Mouse (Mus musculus) MN1 (cell line): ENCODE measurements at regions not wholly inside any gene's neighbourhood (a gene's known extent, or its start where the extent isn't known, plus 50 kb on each side); places are given as distances from the start of the nearest gene placed in this dataset.

Experiments
- DNase-seq: peaks from one replicate; pipeline ENCODE4 v3.0.0-alpha.2; 2016; ENCODE audit warnings: low spot score

DNA sequence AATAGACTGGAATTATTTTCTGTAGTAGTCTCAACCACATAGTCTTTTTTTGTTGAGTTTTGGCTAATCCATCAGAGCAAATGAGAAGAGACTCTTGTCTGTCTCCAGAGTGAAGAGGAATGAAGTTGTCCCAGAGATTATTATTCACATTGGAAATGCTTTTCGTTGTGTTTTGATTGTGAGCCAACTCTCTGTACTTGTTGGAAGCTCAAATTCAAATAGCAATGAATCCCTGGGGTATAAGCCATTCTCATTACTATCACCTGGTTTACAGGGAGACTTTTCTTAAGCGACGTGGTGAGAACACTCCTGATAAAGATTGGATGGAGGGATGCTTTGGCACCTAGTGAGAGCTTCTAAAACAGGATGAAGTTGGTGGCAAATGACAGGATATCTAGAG lies 459.3 kb upstream of the Jag1 start:
- no peak for DNase-seq

DNA sequence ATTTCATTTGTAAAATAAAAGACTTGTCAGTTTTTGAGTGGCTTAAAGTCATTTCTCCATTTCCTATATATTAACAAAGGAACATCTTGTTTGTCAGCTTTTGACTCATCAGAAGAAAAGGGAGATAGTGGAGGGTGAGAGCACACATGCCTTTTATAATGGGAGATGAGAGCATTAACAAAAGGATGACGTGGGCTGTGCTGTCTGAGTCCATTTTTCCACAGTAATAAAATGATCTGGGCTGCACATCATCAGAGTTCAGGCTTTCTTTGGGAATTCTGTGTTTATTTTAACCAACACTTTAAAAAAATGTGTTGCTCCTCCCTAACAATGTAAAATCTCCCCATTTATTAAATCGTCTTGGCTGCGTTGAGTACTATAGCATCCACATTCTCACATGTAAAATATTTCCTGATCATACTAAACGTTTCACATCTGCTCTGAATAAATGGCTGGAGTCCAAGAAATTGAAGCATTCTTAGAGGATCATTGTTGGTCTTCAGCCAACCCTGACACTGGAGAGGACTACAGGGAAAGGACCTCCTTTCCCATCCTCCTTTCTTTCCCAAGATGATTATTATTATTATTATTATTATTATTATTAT lies 458.5 kb upstream of the Jag1 start:
- DNase-seq, result no peak

DNA sequence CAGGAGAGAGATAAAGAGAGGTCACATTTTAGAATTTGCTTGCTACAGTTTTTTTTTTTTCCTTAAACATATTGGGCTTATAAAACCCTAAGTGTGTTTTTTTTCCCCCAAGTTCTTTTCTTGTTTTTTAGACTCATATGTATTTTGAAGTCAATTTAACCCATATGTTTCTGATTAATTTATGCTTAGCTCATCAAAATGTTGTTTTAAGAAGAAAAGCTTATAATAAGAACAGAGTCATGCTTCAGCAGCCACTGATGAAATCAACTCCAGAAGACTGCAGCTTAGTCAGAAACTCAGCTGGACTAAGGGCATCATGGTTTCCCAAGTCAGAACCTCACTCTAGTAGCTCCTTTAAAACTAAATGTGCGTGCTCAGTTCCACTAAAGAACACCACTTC lies 454.7 kb upstream of the Jag1 start:
- no peak for DNase-seq

DNA sequence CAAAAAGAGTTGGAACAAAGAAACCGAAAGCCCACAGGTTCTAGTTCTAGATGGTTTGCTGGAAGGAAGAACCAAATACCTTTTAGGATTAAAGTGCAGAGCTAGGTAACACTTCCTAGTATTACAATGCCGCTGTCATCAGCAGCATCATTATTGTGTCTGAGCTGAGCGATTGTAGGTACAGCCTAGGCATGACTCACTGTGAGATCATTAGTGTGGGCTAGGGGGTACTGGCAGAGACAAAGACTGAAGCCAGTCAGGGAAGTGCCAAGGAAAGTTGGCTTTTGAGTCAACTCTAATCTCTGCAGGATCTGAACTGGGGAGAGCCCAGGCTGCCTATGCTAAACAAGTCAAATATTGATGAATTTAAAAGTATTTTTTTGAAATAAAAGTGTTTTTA lies 450.2 kb upstream of the Jag1 start:
- DNase-seq, result no peak

DNA sequence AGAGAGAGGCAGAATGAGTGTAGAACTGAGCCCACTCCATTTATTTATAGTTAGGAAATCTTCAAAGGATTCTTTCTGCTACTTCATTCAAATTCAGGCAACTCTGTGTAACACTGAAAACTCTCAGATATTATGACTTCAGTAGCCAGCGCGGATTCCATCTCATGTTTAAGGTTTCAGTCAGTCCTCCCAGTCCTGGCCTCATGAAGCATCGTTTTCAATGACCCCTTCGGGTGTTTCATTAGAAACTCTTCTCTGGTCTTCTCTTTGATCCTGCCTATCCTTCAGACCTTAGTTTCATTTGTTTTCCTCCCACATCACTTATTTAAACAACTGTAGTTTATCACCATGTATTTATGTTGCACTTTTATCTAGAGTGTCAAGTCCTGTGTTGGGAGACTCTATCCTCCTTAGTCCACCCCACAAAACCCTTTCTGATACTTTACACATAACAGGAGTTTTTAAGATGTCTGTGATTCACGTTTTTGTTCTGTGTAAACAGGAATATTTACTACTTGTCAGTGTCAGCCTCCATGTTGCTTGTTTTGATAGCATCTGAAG lies 447.7 kb upstream of the Jag1 start:
- no peak for DNase-seq

DNA sequence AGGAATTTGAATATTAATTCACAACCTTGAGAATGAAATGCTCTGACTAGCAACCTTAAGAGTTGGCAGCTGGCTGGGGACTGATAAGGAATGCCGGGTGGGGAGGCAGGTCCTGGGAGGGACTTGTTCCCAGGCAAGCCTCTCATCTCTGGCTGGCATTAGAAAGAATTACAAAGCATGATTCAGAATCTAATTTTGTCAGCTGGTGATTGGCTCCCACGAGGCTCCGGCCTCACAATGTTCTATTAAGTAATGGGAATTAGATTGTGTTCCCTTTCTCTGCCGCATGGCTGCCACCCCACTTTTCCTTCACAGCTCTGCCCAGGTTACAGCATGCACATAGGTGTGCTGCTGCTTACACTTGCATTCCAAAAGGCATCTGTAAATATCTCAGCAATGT lies 443.9 kb upstream of the Jag1 start:
- DNase-seq, result no peak

DNA sequence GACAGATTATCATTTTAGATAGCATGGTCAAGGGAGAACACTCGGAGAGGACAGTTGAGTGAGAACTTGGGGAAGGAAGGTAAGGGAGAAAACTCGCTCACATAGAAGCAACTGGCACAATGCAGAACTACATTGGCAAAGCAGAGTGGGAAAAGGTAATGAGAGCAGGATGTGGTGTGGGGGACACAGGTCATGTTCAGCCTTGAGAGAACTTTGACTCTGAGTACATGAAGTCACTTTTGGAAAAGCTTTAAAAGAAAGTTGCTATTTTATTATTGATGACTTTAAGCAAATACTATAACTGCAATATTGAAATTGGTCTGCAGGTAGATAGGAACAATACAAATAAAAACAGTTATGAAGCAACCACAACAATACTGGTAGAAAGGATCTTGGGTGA lies 437.4 kb upstream of the Jag1 start:
- no peak for DNase-seq

DNA sequence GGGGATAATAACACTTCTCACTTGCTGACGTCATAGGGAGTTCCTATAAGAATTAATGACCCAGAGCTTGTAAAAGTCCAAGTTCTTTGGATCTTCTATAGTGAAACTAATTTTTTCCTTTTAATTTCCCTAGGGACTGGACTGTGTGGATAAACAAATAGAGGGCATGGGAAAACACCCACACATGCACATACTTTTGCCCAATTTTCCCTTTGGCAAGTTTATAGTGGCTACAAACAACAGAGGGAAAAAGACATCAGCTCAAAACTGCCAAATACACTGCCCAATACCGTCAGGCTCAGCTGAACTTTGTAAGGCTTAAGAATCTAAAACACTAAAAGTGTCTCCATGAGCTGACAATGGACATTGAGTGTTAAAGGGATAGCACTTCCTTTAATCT lies 420.1 kb upstream of the Jag1 start:
- no peak for DNase-seq

DNA sequence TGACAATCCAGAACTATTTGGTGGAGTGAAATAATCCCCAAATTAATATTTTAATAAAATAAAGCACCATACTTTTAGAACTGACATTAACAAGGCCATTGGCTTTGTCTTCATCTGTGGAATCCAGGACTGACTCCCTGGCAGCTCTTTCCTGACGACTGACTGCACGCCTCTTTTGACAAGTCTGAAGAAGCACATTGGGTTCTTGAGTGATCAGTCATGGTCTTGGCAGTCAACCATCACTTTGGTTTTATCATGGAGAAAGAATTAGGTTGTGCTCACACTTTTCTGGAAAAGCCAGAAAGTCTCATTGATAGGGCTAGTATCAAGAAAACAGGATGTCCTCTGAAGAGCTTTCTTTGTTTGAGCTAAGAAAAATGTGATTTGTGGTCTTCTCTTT lies 399.8 kb upstream of the Jag1 start:
- DNase-seq, result no peak

DNA sequence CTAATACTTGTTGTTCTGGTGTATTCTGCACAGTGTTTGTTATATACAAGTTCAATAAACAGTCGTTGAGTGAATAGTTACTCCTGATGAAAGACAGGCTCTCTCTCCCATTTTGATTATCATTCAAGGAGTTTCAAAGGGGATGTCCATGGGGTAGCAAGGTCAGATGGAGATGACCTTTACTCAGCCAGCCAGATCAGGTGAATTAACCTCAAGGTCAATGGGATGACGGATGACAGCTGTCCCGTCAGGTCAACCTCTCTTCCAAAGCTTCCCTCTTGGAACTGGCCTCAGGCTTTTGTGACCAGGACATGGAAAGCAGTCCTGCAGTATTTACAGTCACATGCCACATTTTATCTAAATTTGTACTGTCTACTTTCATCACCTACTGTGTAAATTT lies 398.6 kb upstream of the Jag1 start:
- no peak for DNase-seq

DNA sequence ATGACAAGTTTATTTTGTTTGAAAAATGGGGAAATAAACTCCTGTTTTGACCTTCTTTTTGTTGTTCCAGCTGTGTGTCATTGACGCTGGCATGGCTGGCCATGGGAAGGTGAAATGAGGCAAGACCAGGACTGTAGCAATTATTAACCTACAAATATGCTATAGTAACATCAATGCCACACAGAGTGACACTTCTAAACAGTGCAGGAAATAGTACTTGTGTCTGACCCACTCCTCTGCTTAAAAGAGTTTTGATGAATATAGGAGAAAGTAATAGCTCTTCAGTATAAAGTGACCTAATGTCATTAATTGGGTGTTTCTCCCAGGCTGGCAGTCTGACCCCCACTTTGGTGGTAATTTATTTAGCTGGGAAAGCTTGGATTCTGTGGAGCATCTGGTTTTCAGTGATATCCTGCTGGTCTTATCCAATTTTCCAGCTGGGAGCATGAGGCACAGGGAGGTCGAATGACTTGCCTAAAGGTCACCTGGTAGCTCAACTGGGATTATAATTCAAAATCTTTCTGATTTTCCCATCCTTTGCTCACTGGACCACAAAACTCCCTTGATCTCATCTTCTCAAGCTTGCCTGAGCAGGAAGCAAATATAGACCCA lies 397.6 kb upstream of the Jag1 start:
- DNase-seq, result no peak

DNA sequence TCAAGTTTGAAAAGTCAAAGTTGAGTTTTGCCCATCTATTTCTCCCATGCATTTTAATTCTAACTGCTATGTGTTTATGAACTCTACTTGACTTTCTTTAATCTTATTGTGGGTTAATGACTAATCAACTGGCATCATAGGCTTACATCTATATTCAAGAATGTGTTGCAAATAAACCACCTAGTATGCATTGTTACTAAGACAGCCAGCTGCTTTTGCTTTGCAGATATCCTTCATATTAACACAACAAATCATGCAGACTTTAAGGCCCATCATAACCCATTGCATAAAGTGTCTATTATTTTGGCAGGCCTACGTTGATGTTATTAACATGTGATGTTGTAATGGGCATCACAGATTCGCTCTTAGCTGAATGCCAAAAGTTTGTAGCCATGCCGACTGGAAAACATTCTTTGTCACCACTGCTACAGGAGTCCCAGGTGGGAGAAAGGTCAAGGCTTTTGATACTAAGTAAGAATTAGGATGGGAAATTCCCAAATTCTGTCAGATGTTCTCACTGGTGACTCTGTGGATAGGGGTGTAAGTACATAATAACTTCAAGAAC lies 394.3 kb upstream of the Jag1 start:
- no peak for DNase-seq

DNA sequence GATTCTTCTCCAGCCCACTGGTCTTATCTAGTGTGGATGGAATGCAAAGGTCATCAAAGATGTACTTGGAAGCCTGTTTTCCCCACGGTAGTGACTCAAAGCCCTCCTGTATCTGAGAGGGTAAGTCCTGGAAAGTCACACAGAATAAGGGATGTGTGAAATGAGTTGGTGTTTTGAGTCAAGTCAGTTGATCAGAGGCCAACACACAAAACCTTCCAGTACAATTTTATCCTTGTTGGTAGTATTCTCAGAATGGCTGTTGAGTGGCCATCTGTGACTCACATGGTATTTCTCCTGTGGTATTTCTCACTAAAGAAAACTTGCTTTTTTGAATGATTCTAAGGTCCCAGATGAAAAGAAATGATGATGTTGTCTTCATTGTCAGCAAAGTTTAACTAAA lies 384.8 kb upstream of the Jag1 start:
- no peak for DNase-seq

DNA sequence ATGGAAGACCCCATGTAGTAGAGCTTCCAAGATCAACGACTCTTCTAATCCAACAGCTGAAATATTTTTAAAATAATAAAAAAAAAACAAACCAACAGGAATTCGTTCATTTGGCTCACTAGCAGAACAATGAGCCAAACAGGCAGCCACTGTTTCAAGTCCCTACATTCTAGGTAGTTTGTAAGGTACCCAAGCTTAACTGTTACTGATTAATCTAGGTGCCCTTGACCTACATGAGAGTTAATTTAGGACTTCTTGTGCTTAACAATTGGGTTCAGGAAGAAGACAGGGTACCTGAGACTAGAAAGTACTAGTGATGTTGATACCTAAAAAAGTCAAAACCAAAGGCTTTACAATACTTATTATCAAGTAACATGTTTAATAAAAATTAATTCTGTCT lies 381.2 kb upstream of the Jag1 start:
- DNase-seq, result no peak

DNA sequence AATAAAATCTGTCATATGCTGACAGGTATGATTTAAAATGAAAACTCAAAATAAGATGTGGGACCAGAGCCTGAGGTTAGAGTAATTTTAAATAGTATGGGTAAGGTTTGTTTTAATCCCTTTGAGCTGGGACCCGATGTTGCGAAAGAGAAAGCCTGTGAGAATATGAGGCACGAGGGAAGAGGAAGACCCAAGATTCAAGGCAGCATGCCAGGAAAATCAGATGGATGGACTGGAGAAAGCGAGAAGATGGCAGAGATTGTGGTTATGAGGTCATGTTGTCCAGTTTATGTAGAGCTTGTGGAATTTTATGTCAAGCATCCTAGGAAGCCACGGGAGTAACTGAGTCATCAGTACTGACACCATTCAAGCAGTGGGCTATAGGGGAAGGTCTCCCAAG lies 377.2 kb upstream of the Jag1 start:
- no peak for DNase-seq

DNA sequence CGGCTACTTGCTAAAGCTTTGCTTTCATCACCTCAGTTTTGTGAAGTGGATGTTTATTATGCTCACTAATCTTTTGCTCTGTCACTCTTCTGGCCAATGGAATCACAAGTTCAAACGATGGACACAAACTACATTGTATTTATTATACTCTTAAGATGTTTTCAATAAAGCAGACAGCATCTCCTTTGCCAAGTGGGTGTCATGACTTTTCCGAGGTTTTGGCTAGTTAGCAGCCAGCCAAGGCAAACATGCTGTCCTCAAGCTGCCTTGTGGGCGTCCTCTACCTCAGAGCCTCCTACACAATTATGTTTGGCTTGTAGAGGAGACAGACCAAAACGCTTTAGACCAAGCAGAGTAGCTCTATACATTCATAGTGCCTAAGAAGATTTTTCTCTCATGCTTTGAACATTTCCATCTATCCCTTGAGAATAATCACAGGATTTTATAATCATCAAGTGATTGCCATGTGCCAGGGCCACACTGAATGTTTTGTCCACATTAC lies 372.8 kb upstream of the Jag1 start:
- DNase-seq, result no peak

DNA sequence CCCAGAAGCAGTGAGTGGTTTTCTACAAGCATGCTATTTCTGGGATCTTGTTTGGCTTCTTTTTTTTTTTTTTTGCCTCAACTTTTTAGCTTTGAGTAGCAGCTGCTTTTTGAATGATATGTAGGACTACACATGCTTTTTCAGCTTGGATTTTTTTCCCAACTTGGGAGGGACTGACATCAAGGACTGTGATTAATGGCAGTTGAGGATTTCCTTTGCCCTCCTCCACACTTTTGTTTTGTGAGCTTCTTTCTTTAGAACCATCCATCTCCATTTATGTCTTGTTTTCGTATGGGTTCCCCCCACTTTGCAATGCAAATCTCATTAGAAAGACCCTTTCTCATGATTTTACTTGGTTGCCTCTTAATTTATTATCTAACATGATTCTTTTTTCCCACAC lies 352.3 kb upstream of the Jag1 start:
- DNase-seq, result no peak

DNA sequence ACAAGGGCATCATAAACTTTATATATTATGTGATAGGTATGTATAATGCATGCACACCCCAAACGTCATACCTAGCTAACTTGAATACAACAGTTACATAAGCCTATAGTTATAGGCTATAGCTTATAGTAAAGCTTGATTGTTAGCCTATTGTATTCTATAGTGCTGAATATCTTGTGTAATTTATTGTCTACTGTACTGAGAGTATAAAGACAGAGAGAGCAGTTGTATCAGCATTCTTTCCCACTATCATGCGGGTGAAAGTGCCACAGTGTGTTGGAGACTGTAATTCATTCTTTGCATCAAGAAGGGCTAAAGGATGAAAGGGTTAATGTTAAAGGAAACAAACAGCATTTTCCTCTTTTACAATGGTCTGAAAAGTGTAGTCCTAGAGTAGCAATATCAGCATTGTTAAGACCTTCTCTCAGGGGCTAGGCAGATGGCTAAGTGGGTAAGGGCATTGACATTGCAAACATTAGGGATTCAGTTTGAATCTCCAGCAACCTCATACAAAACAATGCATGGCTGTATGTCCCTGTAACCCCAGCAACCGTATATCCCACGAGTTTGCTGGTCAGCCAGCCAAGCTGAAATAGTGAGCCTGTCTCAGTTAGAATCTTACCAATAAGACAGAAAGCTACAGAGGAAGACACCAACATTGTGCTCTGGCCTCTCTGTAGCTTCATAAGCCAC lies 340.8 kb upstream of the Jag1 start:
- DNase-seq, result no peak

DNA sequence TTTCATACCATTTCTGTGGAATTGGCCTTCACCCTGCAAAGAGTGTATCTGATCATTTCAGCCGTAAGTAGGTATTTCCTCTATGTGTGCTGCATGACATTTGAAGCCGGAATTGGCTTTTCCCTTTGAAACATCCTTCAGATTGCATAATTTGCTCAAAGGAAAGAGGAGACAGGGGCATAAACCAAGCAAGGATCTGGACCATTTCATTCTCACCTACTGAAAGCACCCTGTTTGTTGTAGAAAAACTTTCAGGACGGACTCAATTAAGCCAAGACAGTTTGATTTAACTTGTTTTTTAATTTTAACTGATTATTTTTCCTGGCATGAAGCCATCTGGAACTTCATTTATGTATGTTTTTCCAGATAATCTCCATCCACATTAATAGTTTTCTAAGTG lies 340.0 kb upstream of the Jag1 start:
- no peak for DNase-seq

DNA sequence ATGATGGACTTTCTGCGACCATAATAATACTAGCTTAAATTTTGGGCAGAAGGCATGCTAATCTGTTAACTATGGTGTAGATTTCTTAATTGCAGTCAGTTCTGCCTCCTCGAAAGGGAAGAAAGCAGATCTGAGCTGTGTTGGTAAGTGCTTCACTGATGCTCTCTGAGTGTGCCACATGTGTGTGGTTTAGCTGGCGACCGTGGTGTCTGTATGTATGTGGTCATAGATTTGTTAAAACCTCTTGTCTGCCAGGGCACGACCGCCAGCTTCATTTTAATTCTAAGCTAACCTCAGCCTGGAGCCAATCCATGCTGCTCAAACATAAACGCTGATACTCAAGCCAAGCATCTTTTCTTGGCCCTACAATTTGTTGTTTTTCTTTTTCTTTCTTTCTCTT lies 330.5 kb upstream of the Jag1 start:
- no peak for DNase-seq

DNA sequence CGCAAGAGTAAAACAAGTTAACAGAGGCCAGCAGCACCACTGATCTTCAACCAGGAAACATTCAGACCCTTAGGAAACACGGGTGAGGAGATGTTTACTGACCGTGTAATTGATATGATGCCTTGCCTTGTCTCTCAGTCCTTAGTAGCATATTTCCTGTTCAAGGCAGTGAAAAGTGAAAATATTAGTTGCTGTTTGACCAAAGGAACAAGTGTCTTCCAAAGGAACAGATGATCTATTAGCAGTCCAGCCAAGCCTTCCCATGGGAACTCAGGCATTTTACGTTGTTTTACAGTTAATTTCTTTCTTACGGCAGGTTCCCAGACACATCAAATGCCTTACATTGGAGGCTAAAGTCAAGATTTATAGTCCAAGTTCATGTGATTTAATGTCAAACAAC lies 321.3 kb upstream of the Jag1 start:
- no peak for DNase-seq

DNA sequence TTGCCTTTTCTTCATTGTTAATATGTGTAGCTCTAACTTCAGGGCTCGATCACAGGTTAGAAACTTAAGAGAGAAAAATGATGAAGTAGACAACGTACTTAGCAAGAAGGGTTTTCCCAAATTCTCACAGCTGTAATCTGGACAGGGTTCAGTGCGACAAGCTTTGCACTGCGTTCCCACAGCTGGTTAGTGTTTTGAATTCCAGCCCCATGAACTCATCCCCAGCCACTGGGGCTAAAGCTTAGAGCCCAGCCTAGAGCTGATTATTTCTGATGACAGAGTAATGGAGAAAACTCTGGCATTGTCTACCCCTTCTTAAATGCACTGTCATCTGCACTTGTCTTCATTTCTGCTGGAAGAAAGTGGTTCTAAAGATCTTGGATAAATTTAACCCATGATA lies 319.7 kb upstream of the Jag1 start:
- no peak for DNase-seq

DNA sequence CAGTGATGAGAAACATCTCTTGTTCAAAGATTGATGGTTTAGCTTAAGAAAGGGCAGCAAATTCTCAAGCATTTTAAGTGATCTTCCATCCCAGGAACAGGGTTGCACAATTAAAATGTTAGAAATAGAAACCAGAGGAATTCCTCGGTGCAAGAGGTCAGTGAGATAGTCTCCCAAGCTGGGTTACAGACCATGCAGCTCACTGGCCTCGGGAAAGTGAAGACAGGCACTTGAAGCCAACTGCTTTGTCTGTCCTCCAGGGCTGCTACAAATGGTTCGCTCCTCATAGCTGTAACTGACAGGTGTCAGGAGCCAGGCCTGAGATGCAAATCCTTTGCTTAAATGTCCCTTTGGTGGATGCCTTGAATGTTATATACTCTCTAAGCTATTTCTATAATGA lies 306.2 kb upstream of the Jag1 start:
- DNase-seq, result no peak
